Mouse (Mus musculus) bone marrow macrophage, adult 2 months (primary cell): ENCODE measurements around the gene Wdhd1. TPM values are rescaled to one million over a fixed set of nuclear protein-coding genes. Genes with fewer than 3 reads are reported as not detected.
A peak's percentile ranks its signal among the peaks of the same experiment; 100 is the strongest.

Experiments used
- H3K27ac ChIP-seq: 2 replicates; pipeline ENCODE4 v1.5.1; 2012; ENCODE audit warnings: low read depth, low read length; ENCODE audit not compliant: insufficient read depth
- H3K4me1 ChIP-seq: 2 replicates; pipeline ENCODE4 v1.6.1; 2012; ENCODE audit warnings: low read length; ENCODE audit not compliant: control insufficient read depth, insufficient read depth
- H3K4me3 ChIP-seq: 2 replicates; pipeline ENCODE4 v1.5.1; 2012; ENCODE audit warnings: mild to moderate bottlenecking, low read length, moderate library complexity; ENCODE audit not compliant: insufficient read depth
- CTCF ChIP-seq: IDR thresholded peaks from 2 replicates; pipeline ENCODE4 v1.5.1; 2012; ENCODE audit warnings: low read depth, mild to moderate bottlenecking, low read length, moderate library complexity
- POLR2A ChIP-seq: IDR thresholded peaks from 2 replicates; pipeline ENCODE4 v1.6.1; 2012; ENCODE audit warnings: mild to moderate bottlenecking, low read depth, low read length, borderline replicate concordance
- polyA plus RNA-seq: library from polyadenylated mRNA; stranded (reverse); fragments of >200 nt; gene quantifications from 2 replicates; pipeline ENCODE4 v1.2.4, GENCODE M21; 2012; ENCODE audit not compliant: missing spikeins, insufficient read depth, insufficient read length

Wdhd1 gene
- polyA plus RNA-seq, 1 experiment = 16.7 TPM

- Histone ChIP-seq H3K27ac (no peak overlapping the region), H3K4me1 (peaks cover 21% of the 10 kb centered on the region), H3K4me3 (no peak overlapping the region)
- TF ChIP-seq CTCF (no peak), POLR2A (no peak)
Measured at GRCm38 (mm10) chr14:47302885-47303680, 26.4 kb upstream of the Wdhd1 start.

DNA sequence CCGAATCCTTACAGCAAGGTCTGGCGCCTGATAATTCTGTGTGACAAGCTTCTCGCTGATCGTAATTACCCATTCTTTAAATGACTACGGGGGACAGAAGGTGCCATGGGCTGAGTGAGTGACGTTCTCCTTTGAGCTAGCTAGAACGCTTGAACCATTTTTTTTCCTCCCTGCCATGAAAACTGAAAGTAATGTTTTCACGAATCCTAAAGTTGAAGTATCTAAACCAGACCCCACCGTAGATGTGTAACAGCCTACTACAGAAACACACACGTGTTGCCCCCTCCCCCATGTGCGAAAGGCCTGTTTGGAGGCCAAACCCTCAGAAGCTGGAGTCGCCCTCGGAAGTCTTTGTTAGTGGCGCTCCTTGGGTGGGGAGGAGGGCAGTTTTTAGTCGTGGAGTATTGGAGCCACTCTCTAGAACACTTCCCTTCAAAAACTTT is 22.2 kb upstream of the Wdhd1 start:
- Histone ChIP-seq H3K4me1 (peaks cover 17% of the 10 kb centered on the region), H3K27ac (peak overlapping the region; percentile 50), H3K4me3 (peak overlapping the region; percentile 97)
- TF ChIP-seq POLR2A = no peak
- no peak for TF ChIP-seq CTCF

GRCm38 (mm10) chr14:47298408-47298792 is 21.7 kb upstream of the Wdhd1 start:
- Histone ChIP-seq H3K27ac (peak overlapping the region; percentile 76), H3K4me1 (peaks cover 17% of the 10 kb centered on the region)
- TF ChIP-seq POLR2A = no peak
- no peak for TF ChIP-seq CTCF

DNA sequence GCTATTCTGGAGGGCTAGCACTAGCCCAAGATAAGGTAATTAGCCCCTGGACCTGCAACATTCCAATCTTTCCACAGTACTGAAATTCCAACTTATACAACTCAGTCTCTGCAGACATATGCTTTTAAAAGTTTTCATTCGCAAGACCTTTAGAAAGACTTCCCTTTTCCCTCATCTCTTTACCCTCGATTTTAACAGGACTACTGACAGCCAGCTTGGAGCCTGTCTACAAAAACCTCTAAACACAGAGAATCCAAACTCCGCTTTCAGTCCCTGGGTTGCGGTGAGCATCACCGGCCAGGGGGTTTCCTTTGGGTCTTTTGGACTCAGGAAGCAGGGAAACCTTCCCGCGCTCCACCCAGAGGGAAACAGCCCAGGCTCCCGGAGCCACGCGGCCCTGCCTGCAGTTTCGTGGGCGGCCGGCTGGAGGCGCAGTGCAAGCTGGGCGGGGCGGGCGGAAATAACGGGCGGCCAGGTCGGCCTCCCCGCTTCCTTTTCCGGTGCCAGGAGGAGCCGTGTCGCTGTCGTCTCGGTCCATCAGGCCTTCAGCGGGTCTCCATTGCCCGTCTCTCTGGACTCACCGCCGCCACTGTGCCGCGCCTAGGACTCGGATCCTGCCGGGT is 21.2 kb upstream of the Wdhd1 start, which contains the start of gene Mapk1ip1l:
Gene Mapk1ip1l, plus strand, starts transcription at position 482 of the 623 bp plus-strand sequence.
- TF ChIP-seq CTCF (peak; percentile 43; the same call in 1 of the 2 replicates), POLR2A (no peak)
- Histone ChIP-seq H3K4me1 (peaks cover 17% of the 10 kb centered on the region), H3K27ac (peak within 1 kb of the TSS; percentile 79), H3K4me3 (peak within 1 kb of the TSS; percentile 97)

More at GRCm38 (mm10) chr14:47298408-47298792, 21.7 kb upstream of the Wdhd1 start:
- peak overlapping the region; percentile 97 for H3K4me3 ChIP-seq

DNA sequence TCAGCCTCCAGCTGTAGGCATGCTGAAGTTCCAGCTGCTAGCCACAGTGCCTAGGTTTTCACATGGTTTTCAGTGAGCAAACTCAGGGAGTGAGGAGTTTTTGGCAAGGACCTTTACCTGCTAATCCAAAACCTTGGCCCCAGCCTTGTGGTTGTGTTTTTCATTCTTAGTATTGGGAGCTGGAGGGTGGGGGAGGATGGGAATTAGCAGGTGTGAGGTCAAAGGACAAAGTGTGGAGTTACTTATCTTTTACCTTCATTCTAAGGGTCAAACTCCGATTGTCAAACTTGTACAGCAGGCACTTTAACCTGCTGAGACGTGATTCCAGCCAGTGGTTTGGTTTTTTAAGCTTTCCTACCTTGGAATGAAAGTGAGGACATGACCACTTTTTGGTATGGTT is 19.6 kb upstream of the Wdhd1 start:
- no peak overlapping the region for H3K27ac ChIP-seq
- peaks cover 14% of the 10 kb centered on the region for H3K4me1 ChIP-seq
- no peak overlapping the region for H3K4me3 ChIP-seq
- TF ChIP-seq POLR2A (no peak), CTCF (no peak)

- TF ChIP-seq CTCF (no peak), POLR2A (no peak)
- Histone ChIP-seq H3K4me1 (peaks cover 5% of the 10 kb centered on the region), H3K27ac (no peak overlapping the region), H3K4me3 (no peak overlapping the region)
Measured at GRCm38 (mm10) chr14:47294136-47294535, 17.5 kb upstream of the Wdhd1 start.

DNA sequence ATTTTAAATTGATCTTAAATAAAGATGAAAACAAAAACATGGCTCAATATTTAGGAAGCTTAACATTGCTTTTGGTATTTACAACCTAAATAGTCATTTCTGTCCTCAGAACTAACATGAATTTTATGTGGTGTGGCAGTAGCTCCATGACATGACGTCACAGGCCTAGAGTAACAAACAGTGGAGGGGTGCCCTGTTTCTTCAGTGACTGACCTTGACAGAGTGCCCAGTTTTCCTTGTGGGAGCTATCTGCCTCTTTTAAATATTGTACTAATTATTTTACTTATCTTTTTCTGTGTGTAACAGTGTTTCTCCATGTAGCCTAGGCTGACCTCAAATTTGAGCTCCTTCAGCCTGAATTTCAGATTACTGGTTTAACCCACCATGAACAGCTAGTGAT is 15.1 kb upstream of the Wdhd1 start:
- TF ChIP-seq CTCF (no peak), POLR2A (no peak)
- Histone ChIP-seq H3K27ac (no peak overlapping the region), H3K4me1 (peaks cover 5% of the 10 kb centered on the region), H3K4me3 (no peak overlapping the region)

DNA sequence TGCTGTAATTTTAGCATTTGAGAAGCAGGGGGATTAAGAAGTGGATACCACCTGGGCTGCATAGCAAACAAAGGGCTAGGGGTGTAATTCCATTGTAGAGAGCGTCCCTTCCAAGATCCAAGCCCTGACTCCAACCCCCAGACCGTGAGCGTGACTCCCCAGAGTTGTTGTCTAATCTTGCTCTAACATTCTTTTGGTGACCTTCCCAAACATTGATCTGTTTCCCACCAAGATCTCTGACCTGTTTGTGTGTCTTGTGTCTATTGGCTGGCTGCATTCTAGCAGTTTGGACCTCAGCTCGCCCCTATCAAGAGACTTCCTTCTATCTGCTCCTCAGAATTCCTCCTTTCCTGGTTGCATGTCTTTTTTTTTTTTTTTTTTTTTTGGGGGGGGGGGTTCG is 10.4 kb upstream of the Wdhd1 start:
- H3K4me3 ChIP-seq = no peak overlapping the region
- TF ChIP-seq CTCF (no peak), POLR2A (no peak)

GRCm38 (mm10) chr14:47286215-47286614 is 9.6 kb upstream of the Wdhd1 start:
- TF ChIP-seq CTCF = no peak
- TF ChIP-seq POLR2A = no peak

More for the DNA sequence above, 10.4 kb upstream of the Wdhd1 start:
- H3K27ac ChIP-seq = no peak overlapping the region
- H3K4me1 ChIP-seq = peaks cover 4% of the 10 kb centered on the region

DNA sequence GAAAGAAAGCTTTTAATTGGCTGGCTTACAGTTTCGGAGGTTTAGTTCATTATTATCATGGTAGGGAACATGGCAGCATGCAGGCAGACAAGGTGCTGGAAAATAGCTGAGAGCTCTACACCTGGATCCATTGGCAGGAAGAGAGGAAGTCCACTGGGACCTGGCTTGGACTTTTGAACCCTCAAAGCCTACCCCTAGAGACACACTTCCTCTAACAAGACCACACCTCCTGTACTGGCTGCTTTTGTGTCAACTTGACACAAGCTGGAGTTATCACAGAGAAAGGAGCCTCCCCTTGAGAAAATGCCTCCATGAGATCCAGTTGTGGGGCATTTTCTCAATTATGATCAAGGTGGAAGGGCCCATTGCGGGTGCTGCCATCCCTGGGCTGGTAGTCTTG is 8.6 kb upstream of the Wdhd1 start:
- Histone ChIP-seq H3K27ac (no peak overlapping the region), H3K4me3 (no peak overlapping the region), H3K4me1 (peaks cover 4% of the 10 kb centered on the region)
- TF ChIP-seq CTCF = no peak
- no peak for TF ChIP-seq POLR2A

More at GRCm38 (mm10) chr14:47286215-47286614, 9.6 kb upstream of the Wdhd1 start:
- H3K4me3 ChIP-seq = no peak overlapping the region
- no peak overlapping the region for H3K27ac ChIP-seq
- H3K4me1 ChIP-seq = peaks cover 4% of the 10 kb centered on the region
